Mouse (Mus musculus) stomach, embryonic 14.5 days (tissue): Measurements from ENCODE around the gene Tgfbi. TPM values are rescaled to one million over a fixed set of nuclear protein-coding genes. Genes with fewer than 3 reads are reported as not detected.

Experiments
- ATAC-seq: fragments of 200-750 bp; cut with Nextera tagmentation; 2 replicates; pipeline ENCODE4 v1.8.0; 2017; ENCODE audit warnings: low read depth, moderate TSS enrichment; ENCODE audit not compliant: insufficient number of reproducible peaks, insufficient read depth, low FRiP score
- H3K27ac ChIP-seq: fragments of 300-500 bp; sonication (generic); 2 replicates; pipeline ENCODE4 v1.5.1; 2014; ENCODE audit warnings: mild to moderate bottlenecking, low read length, moderate library complexity, mixed read lengths
- H3K27me3 ChIP-seq: fragments of 300-500 bp; sonication (generic); 2 replicates; pipeline ENCODE4 v1.6.1; 2014; ENCODE audit warnings: low read length, control low read depth, mixed read lengths; ENCODE audit not compliant: control insufficient read depth, insufficient read depth
- H3K36me3 ChIP-seq: fragments of 300-500 bp; sonication (generic); 2 replicates; pipeline ENCODE4 v1.6.1; 2014; ENCODE audit warnings: mild to moderate bottlenecking, control low read depth, low read length, moderate library complexity, mixed read lengths; ENCODE audit not compliant: control insufficient read depth, insufficient read depth
- H3K4me1 ChIP-seq: fragments of 300-500 bp; sonication (generic); 2 replicates; pipeline ENCODE4 v1.6.1; 2014; ENCODE audit warnings: low read length, control low read depth, mixed read lengths; ENCODE audit not compliant: control insufficient read depth, insufficient read depth
- H3K4me2 ChIP-seq: fragments of 300-500 bp; sonication (generic); replicated peaks from 2 replicates; pipeline ENCODE4 v1.6.1; 2014; ENCODE audit warnings: low read depth, low read length, control low read depth
- H3K4me3 ChIP-seq: fragments of 300-500 bp; sonication (generic); 2 replicates; pipeline ENCODE4 v1.5.1; 2014; ENCODE audit warnings: low read depth, low read length, control low read depth
- H3K9ac ChIP-seq: fragments of 300-500 bp; sonication (generic); replicated peaks from 2 replicates; pipeline ENCODE4 v1.6.1; 2014; ENCODE audit warnings: low read depth, mild to moderate bottlenecking, control low read depth, low read length, moderate library complexity, mixed read lengths
- H3K9me3 ChIP-seq: fragments of 300-500 bp; sonication (generic); 2 replicates; pipeline ENCODE4 v1.6.1; 2016; ENCODE audit warnings: low read depth, low read length, control low read depth; ENCODE audit not compliant: control insufficient read depth
- WGBS: fragments of 180-500 bp; shearing (Covaris S2); extraction: QIAGEN DNeasy Blood & Tissue Kit; methylation state at CpG from one replicate; pipeline ENCODE4 v1.1.7; 2014; 5-methylcytosine and 5-hydroxymethylcytosine counted together
- polyA plus RNA-seq: library from polyadenylated mRNA; unstranded; fragments of >200 nt; fragmentation: Nextera tagmentation; extraction: Ambion mirVana; gene quantifications from 2 replicates; pipeline ENCODE4 v1.2.1, GENCODE M21; 2014

Tgfbi gene
- polyA plus RNA-seq, 1 experiment from 2014 or later, result 123 TPM

DNA sequence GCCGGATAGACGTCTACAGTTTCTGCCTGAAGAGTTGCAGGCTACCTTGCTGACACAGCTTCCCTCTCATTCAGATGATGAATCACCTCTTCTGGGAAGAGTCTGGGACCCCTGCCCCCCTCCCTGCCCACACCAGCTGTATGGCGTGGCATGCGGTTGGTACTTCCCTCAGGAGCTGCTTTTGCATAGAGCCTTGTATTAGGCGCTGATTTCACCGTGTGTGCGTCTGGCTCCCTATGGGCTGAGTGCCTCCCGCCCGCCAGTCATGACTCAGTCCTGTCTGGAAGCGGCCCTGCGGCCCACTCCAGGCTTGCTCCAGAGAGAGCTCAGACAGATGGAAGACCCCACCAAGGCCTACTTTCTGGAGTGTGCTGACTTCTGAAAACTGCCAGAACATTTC lies 8.1 kb upstream of the Tgfbi start:
- H3K4me3 ChIP-seq, result no peak overlapping the region
- no peaks in the 10 kb centered on the region for H3K9me3 ChIP-seq
- H3K27me3 ChIP-seq, result no peaks in the 10 kb centered on the region
- 18% methylated on average over 11 of the region's 11 CpGs for WGBS
- ATAC-seq, result peak; percentile 73; the same call in 1 of the 2 replicates
- no peaks in the 10 kb centered on the region for H3K36me3 ChIP-seq
- peaks cover 39% of the 10 kb centered on the region for H3K4me1 ChIP-seq
- H3K9ac ChIP-seq, result no peak overlapping the region
- peak overlapping the region; percentile 90 for H3K27ac ChIP-seq
- H3K4me2 ChIP-seq, result no peak overlapping the region

DNA sequence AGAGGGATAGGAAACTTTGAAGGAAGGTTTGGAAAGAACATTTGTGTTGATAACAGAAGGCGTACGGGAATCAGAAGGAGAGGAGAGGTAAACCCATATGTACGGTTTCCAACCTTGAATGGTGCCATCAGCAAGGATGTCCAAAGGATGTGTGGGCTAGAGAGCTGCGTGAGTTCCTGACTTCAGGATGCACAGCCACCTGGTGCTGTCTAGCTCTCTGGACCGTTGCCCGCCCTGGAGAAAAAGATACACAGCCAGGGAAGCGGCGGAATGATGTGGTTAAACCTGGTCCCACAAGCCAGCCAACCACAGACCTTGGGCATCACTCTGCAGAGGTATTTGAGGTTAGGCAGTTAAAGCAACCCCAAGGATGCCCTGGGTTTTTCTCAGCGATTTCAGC lies 3.8 kb upstream of the Tgfbi start:
- no peaks in the 10 kb centered on the region for H3K9me3 ChIP-seq
- H3K4me3 ChIP-seq, result no peak overlapping the region
- H3K4me1 ChIP-seq, result peaks cover 37% of the 10 kb centered on the region
- H3K27me3 ChIP-seq, result no peaks in the 10 kb centered on the region
- H3K36me3 ChIP-seq, result no peaks in the 10 kb centered on the region
- WGBS, result 89% methylated on average over 9 of the region's 9 CpGs
- no peak overlapping the region for H3K27ac ChIP-seq
- no peak overlapping the region for H3K4me2 ChIP-seq
- no peak for ATAC-seq
- no peak overlapping the region for H3K9ac ChIP-seq

DNA sequence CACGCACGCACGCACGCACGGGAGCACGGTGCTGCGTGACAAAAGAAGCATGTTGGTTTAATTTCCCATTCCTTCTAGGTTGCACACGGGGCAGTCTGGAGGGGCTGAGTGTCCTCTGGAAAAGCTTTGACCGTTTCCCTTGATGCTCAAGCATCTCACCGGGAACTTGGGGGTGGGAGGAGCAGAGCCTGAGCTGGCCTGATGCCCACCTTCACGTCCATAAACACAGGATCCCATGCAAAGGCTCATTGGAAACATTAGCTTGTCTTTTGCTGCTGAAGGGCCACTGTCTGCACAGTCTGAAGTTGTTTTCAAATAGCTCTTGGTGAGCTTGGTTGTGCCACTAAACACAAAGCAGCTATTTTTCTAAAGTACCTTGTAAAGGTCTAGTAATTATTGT lies 2.6 kb upstream of the Tgfbi start:
- Histone ChIP-seq H3K27me3 (no peaks in the 10 kb centered on the region), H3K4me3 (no peak overlapping the region), H3K9ac (no peak overlapping the region), H3K4me2 (peak overlapping the region; percentile 13; the same call in 1 of the 2 replicates), H3K9me3 (no peaks in the 10 kb centered on the region), H3K27ac (peak overlapping the region; percentile 84), H3K36me3 (no peaks in the 10 kb centered on the region), H3K4me1 (peaks cover 33% of the 10 kb centered on the region)
- ATAC-seq, result no peak
- WGBS, result 55% methylated on average over 11 of the region's 11 CpGs

DNA sequence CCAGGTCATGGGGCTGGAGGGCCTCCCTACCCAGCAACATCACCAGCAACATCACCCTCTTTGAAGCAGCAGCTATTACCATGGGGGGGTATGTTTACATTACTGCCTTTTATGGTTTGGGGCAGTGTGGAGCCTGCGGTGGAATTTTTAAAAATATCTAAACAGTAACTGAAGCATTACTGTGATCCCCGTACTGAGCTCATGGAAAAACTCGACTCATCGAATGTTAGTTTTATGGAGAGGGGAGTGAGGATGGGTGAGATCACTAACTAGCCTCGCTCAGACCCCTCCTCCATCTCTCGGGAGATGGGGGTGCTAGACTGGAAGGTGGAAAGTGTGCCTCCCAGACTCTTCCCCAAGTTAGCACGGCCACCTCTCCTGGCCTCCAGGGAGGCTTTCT lies 2.1 kb upstream of the Tgfbi start:
- peak overlapping the region; percentile 84 for H3K27ac ChIP-seq
- no peaks in the 10 kb centered on the region for H3K27me3 ChIP-seq
- H3K4me2 ChIP-seq, result peak overlapping the region; percentile 13; the same call in 1 of the 2 replicates
- peaks cover 36% of the 10 kb centered on the region for H3K4me1 ChIP-seq
- 13% methylated on average over 7 of the region's 7 CpGs for WGBS
- no peak overlapping the region for H3K9ac ChIP-seq
- H3K36me3 ChIP-seq, result no peaks in the 10 kb centered on the region
- peak; percentile 25; the same call in 1 of the 2 replicates for ATAC-seq
- H3K9me3 ChIP-seq, result no peaks in the 10 kb centered on the region
- H3K4me3 ChIP-seq, result no peak overlapping the region

DNA sequence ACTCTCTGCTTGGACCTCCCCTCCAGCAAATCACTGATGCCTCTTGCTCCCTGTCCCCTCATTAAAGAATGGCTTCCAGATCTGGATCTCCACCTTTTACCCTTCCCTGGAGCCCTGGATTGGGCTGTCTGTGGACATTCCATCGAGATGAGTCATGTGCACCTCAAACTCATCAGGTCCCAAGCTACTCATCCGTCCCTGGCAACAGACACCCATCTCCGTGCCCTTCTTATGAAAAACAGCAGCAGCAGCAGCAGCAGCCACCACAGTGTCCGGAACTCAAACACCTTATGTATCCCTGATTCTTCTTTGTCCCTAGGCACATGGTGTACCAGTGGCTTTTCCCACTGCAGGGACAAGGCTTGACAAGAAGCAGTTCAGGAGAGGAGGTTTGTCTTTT lies 1.5 kb upstream of the Tgfbi start:
- WGBS, result 68% methylated on average over 4 of the region's 4 CpGs
- Histone ChIP-seq H3K9ac (no peak overlapping the region), H3K27ac (peak overlapping the region; percentile 84; the same call in 1 of the 2 replicates), H3K4me2 (no peak overlapping the region), H3K4me1 (peaks cover 42% of the 10 kb centered on the region), H3K36me3 (no peaks in the 10 kb centered on the region), H3K9me3 (no peaks in the 10 kb centered on the region), H3K27me3 (no peaks in the 10 kb centered on the region), H3K4me3 (no peak overlapping the region)
- no peak for ATAC-seq

DNA sequence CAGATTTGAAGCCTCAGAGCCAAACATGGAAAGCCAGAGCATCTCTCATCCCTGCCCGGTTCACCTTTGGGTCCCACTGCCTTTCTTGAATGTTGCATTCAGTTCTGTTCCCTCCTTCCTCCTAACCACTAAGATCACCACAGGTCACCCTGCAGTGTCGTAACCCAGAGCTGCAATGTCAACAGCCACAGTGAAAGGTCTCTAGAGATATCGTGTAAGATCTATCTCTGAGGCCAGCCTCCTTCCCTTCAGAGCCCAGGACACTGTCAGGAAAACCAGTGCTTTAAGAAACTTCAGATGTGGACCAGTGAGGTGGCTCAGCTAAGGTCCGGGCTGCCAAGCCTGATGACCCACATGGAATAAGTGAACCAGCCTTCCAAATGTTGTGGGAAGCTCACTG lies 1.8 kb downstream of the Tgfbi start:
- Histone ChIP-seq H3K36me3 (peaks cover 13% of the 10 kb centered on the region; the same call in 1 of the 2 replicates), H3K27ac (peak overlapping the region; percentile 29; the same call in 1 of the 2 replicates), H3K4me2 (peak overlapping the region; percentile 82), H3K4me1 (peaks cover 53% of the 10 kb centered on the region), H3K4me3 (peak overlapping the region; percentile 57), H3K9me3 (no peaks in the 10 kb centered on the region), H3K27me3 (no peaks in the 10 kb centered on the region), H3K9ac (peak overlapping the region; percentile 60; the same call in 1 of the 2 replicates)
- ATAC-seq, result no peak
- 43% methylated on average over 4 of the region's 4 CpGs for WGBS

DNA sequence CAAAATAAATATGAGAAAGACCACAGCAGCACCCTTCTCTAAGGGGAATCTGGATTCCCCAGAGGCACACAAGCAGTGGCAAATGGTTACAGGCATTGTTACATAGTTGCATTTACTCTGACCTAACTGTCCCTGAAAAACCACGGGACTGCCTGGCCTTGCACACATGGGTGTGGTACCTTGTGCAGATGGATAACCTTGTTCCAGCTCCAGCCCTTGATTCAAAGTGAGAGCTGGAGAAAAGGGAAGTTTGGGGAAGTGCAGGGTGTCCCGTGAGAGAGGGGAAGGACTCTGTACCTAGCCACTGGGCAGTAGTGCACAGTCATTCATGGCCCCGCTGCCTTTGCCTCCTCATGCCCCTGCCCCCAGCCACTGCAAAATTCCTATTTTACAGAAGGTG lies 2.4 kb downstream of the Tgfbi start:
- Histone ChIP-seq H3K4me3 (peak overlapping the region; percentile 57), H3K4me1 (peaks cover 50% of the 10 kb centered on the region), H3K9ac (no peak overlapping the region; the same call in 1 of the 2 replicates), H3K27me3 (no peaks in the 10 kb centered on the region), H3K9me3 (no peaks in the 10 kb centered on the region), H3K4me2 (peak overlapping the region; percentile 82), H3K36me3 (peaks cover 13% of the 10 kb centered on the region; the same call in 1 of the 2 replicates), H3K27ac (peak overlapping the region; percentile 29; the same call in 1 of the 2 replicates)
- 44% methylated on average over 3 of the region's 3 CpGs for WGBS
- ATAC-seq, result no peak

DNA sequence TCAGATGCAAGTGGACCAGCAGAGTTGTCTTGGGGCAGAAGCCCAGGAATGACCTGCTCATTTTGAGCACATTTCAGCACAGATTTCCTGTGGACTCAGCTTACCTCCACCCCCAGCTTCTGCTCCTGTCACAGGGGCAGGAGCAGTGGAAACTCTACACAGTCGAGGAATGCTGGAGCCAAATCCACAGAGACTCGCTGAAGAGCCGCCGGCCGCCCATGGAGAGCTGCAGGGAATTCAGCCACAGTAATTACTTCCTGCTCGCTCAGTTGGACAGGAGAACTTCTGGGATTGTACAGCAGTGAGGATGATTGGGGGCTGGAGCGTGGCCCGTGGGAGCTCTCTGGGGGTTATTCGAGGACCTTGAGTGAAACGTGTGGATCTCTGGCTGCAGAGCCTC lies 3.0 kb downstream of the Tgfbi start:
- H3K4me3 ChIP-seq, result peak overlapping the region; percentile 57; the same call in 1 of the 2 replicates
- peaks cover 17% of the 10 kb centered on the region for H3K36me3 ChIP-seq
- peak overlapping the region; percentile 33; the same call in 1 of the 2 replicates for H3K9ac ChIP-seq
- peak overlapping the region; percentile 82 for H3K4me2 ChIP-seq
- H3K4me1 ChIP-seq, result peaks cover 44% of the 10 kb centered on the region
- H3K27ac ChIP-seq, result peak overlapping the region; percentile 29; the same call in 1 of the 2 replicates
- WGBS, result 29% methylated on average over 10 of the region's 10 CpGs
- no peaks in the 10 kb centered on the region for H3K9me3 ChIP-seq
- ATAC-seq, result no peak
- no peaks in the 10 kb centered on the region for H3K27me3 ChIP-seq
